Mouse (Mus musculus): ENCODE results near the gene Sp4.

The Sp4 gene

GRCm38 (mm10) chr12:118301072-118301865 is at the start of gene Sp4:
Gene Sp4, minus strand, starts transcription at chr12:118301440.
- DNase-seq (ENCODE audit: low read depth, low spot score), result peak; percentile 96

DNA sequence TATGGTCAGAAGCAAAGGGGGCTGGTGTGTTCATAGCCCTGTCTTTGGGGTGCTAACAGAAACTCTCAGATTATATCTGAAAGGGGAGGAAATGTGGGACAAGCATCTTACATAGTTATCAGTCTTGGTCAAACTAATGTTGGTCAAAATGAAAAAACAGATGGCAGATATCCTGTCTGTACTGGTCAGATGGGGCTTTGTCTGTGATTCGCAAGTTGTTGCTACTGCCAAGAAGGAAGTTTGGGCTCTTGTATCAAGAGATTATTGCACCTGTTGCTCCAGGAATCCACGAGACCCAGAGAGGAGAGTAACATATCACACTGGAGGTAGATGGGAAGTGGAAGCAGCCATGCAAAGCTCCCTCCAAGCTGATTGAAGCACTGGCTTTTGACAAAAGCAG is 37.9 kb upstream of the Sp4 start:
- no peak for DNase-seq (ENCODE audit: low read depth, low spot score)

DNA sequence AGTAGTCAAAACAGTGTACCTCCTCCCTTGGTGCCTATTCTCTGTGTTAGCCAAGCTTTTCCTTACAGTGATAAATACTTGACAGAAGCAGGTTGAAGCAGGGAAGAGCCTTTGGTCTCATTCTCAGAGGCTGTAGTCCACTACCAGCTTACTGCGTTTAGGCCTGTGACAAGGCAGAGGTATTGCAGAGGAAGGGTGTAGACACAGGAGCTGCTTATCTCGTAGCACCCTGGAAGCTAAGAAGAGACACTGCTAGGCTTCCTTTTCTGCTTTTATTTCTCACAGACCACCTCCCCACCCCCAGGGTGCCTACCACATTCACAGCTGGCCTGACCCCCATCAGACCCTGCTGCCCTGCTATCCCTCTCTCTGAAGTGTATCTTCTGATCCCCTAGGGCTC is 37.0 kb upstream of the Sp4 start:
- no peak for DNase-seq (ENCODE audit: low read depth, low spot score)

- DNase-seq (ENCODE audit: low read depth, low spot score), result peak; percentile 28
Measured at GRCm38 (mm10) chr12:118337291-118337690, 36.1 kb upstream of the Sp4 start.

DNA sequence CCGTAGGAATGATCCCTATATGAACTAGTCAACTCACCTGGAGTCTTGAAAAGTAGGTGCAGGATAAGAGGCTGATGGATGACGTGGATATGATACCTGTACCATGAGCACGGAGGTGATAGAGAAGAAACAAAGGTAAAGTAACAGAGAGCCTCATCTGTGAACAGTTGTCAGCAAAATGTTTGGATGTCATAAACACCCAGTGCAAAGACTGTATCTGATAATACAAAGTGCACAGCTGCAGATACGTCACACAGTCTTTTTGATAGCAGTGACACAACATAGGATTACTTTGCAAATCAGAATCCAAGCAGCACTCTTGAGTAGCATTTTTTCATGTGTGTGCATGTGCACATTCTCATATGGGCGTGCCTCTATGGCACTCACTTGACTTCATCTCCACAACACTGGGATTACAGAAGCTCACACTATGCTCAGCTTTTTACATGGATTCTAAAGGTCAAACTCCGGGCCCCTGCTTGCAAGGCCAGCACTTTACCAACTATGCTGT is 27.6 kb upstream of the Sp4 start:
- DNase-seq (ENCODE audit: low read depth, low spot score), result no peak

DNA sequence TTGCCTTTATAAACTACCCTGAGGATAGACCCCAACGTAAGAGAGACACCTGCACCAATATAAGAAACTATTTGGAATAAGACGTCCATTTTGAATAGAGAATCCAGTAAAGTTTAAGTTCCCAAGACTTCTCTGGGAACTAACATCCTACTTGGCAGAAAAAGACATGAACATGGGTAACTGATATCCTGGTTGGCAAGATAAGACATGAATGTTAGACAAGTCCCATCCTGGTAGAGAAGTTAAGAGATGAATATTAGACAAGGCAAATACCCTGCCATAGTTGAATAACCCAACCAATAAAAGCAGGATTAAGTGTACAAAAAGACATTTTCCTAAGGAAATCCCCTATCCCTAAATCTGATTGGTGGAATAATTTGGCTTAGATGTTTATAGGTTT is 26.3 kb upstream of the Sp4 start:
- no peak for DNase-seq (ENCODE audit: low read depth, low spot score)

DNA sequence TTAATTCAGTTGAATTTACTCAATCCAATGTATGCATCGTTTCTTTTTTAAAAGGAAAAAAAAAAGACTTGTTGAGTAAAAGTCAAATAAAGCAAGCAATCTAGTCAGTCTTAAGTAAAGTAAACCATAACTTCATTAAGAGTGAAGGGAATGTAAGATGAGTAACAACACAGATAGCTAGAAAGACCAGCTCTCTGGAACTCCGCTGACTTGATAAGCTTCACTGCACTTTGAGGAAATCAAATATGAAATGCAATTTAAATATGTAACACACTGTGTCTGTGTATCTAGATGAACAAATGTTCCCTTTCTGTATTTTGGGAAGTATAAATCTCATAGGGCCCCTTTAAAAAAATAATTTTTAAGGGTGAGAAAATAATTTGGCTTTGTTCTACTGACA is 24.9 kb upstream of the Sp4 start:
- DNase-seq (ENCODE audit: low read depth, low spot score), result no peak

- no peak for DNase-seq (ENCODE audit: low read depth, low spot score)
Measured at GRCm38 (mm10) chr12:118320076-118320475, 18.8 kb upstream of the Sp4 start.

- no peak for DNase-seq (ENCODE audit: low read depth, low spot score)
Measured at GRCm38 (mm10) chr12:118314477-118314845, 13.2 kb upstream of the Sp4 start.

GRCm38 (mm10) chr12:118313805-118314476 is 12.7 kb upstream of the Sp4 start:
- no peak for DNase-seq (ENCODE audit: low read depth, low spot score)

DNA sequence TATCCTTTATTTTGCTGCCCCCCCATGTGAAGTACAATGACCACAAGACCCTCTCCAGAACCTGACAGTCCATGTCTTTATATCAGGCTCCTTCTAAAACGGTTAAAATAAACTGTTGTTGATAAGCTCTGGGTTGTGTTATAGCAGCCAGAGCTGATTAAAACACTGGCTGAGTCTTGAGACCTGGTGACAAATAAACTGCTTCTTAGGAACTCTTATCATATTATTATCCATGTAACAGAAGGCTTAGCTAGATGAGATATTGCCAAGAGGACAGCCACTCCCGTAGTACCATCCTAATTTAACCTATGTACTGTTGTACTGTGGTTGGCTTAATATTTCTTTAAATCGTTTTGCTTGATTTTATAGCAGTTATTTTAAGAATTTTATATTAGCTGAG is 2.3 kb upstream of the Sp4 start:
- DNase-seq (ENCODE audit: low read depth, low spot score), result no peak

- DNase-seq (ENCODE audit: low read depth, low spot score), result no peak
Measured at GRCm38 (mm10) chr12:118303066-118303465, 1.8 kb upstream of the Sp4 start.

DNA sequence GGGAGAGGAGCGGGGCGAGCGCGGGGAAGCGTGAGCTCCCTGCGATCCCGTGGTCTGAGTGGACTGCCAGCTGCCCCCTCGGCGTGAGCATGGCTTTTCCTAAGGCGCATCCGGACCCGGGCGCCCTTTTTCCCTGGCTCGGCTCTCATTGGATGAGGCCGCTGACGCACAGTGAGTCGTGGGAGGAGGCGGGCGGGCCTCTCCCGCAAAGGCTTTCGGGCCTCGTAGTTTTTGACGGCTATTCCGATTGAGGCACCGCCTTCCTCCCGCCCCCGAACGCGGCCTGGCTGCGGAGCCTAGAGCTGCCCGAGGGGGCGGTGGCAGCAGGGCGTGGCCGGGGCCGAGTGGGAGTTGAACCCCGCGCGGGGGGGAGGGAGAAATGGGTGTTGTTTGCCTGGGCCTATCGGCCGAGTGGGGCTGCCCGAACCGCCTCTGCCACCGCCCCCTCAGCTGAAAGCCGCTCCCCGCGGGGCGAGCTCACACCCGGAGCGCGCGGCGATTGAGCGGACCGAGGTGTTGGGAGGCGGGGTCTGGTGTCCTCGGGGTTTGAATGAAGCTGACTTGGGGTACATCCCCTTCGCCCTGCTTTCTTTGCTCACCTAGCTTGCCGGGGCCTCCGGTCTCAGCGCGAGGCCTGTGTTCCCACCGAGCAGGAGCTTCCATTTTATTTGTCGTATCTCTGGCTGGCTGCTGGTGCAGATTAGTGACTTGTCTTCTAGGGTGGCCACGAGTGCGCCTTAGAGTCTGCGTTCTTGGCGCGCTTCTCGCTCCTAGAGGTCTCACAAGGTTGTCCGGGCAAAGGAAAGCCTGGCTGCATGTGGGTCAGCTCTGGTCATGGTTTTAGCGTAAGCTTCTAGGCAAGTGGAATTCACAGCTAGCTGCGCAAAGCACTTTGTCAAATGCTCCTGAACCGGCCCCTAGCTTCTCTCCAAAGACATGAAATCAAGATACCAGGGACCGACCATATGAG is 911 bp upstream of the Sp4 start:
- peak; percentile 99 for DNase-seq (ENCODE audit: low read depth, low spot score)

GRCm38 (mm10) chr12:118300754-118301071 is 527 bp downstream of the Sp4 start:
- no peak for DNase-seq (ENCODE audit: low read depth, low spot score)

- peak; percentile 41 for DNase-seq (ENCODE audit: low read depth, low spot score)
Measured at GRCm38 (mm10) chr12:118299956-118300355, 1.3 kb downstream of the Sp4 start.

DNA sequence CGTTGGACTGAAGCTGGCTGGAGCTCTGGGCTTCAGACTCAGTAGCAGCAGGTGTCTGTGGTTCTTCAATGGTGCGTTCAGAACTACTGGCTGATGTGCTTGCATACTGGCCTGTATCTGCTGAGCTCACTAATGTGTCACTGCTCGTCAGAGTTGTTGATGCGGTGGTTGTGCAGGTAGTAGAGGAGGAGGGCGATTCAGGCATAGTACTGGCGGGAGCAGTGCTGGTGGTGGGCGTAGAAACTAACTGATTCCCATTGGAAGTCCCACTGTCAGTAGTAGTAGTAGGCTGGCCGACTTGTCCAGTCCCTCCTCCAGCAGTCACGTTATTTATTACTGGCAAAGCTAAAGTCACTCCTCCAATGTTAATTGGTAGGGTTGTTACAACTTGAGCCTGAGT is 2.1 kb downstream of the Sp4 start:
- peak; percentile 14 for DNase-seq (ENCODE audit: low read depth, low spot score)

DNA sequence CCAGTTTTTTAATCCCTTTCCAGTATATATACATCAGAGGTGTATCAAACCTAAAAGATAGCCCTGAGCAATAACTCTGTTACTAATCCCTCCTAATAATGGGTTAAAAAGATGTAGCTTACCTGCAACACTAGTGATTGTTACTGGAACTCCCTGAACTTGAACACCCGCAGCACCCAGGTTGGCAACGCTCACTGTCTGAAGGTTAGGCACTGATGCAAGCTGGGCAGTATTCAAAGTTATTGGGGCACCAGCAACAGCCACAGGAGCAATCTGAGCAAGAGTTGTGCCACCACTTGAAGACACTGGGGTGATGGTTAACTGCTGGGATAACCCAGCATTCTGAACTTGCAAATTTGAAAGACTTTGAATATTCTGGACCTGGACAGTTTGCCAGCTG is 2.7 kb downstream of the Sp4 start:
- no peak for DNase-seq (ENCODE audit: low read depth, low spot score)

DNA sequence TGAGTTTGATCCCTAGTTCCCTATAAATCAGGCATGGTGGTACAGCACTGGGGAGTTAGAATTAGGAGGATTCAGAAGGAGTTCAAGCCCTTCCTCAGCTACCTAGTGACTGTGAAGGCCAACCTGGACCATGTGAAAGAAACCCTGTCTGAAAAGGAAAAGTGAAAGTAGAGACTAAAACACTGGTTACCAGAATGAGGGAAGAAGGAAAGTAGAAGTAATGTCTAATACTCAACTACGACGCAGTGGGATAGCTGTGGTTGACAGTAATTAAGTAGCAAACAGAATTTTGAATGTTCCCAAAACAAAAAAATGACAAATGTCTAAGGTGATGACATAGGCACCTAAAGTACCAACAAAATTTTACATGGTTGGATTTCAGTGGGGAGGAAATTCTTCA is 5.0 kb downstream of the Sp4 start:
- DNase-seq (ENCODE audit: low read depth, low spot score), result peak; percentile 58

DNA sequence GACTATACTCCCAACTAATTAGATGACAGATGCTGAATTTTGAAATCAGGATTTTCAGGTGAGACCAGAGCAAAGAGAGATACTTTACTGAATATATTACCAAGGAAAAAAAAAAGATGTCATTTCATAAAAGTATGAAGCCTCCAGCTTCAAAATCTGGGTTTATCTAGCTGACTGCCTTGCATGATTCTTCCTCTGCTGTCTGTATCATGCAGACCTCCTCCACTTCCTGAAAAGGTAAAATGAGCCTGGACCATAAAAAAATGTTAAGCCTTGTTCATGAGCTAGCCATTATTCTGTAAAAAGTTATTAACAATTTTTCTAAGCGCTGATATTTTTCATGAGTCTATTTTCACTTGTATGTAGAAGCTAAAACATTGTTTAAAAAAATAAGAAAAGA is 5.4 kb downstream of the Sp4 start:
- no peak for DNase-seq (ENCODE audit: low read depth, low spot score)

DNA sequence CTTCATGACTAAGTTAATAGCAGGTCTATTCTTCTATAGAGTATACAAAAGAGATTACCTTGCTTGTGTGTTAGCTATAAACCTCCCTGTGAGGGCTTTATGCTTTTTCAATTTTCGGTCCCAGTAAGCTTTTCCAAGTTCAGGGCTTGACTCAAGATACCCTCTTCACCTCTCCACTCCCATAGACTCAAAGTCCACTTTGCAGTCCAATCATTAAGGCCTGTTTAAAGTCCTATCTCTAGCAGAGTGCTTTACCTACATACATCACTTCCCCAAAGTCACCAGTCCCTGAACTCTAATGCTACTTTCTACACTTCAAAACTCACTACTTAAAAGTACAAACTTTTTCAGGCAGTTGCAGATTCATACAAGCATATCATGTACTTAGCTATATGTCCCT is 12.3 kb downstream of the Sp4 start:
- no peak for DNase-seq (ENCODE audit: low read depth, low spot score)

DNA sequence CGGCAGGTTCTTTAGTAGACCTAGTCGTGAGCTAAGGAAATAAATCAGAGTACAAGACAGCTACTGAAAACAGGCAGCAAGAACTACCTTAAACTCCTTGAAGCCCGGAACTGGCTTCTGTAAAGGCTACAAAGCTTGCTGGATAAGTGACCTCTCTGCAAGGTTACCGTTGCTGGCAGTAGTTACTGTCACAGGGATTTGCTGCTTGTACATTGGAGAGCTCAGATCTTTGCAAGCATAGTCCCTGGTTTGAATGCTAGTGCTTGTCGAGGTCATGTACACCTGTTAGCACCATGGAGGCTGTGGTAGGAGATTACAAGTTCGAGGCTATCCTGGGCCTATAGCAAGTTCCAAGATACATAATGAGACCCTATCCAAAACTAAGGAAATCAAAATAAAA is 16.1 kb downstream of the Sp4 start:
- no peak for DNase-seq (ENCODE audit: low read depth, low spot score)

GRCm38 (mm10) chr12:118281961-118282360 is 19.3 kb downstream of the Sp4 start:
- DNase-seq (ENCODE audit: low read depth, low spot score), result no peak
